Mouse (Mus musculus): ENCODE results near the gene Efna3.

DNA sequence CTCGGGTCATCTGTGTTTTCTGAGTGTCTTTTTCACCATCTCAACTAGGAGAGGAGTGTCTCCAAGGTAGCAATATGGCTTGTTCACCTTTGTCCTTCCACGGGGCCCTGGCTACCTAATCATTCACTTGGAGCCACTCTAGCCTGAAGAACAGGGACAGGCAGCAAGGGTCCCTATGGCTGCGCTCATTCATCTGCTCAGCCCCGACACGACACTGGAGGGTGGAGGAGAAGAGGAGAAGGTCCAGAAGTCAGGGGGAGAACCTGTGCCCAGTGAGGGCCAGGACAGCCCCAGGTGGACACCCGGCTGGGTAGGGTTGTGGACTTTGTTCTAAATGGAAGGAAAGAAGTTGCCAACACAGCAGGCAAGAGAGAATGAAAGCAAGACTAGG is 32.7 kb upstream of the Efna3 start:
- no peak for TF ChIP-seq CTCF (IDR thresholded peaks at IDR 0.05; ENCODE audit: low read depth, low read length)
- no peak for TF ChIP-seq EP300 (IDR thresholded peaks at IDR 0.05; ENCODE audit: insufficient read depth, low read depth, low read length)
- TF ChIP-seq POLR2A (IDR thresholded peaks at IDR 0.05; ENCODE audit: insufficient read depth, low read length), result no peak

All from ES-Bruce4 (cell line).